Mouse (Mus musculus): ENCODE results near the gene Tgm4. TPM values are rescaled to one million over a fixed set of nuclear protein-coding genes. Genes with fewer than 3 reads are reported as not detected.
A peak's percentile ranks its signal among the peaks of the same experiment; 100 is the strongest.

The Tgm4 gene
- polyA plus RNA-seq (2015; fragmentation: Nextera tagmentation; extraction: Ambion mirVana): 0.27 and 0.40 TPM in 2 replicates

- whole genome bisulfite sequencing: 68% methylated on average over 4 of the region's 4 CpGs
- no peak for ATAC-seq (ENCODE audit: borderline replicate concordance, extremely low read depth, low FRiP score, low TSS enrichment)
- H3K27me3 ChIP-seq: no peaks in the 10 kb centered on the region
- H3K4me3 ChIP-seq: no peak within 1 kb of the TSS
- no peak within 1 kb of the TSS for H3K9ac ChIP-seq
- H3K9me3 ChIP-seq: no peaks in the 10 kb centered on the region
- no peak within 1 kb of the TSS for H3K4me2 ChIP-seq
- H3K27ac ChIP-seq: no peak within 1 kb of the TSS
- H3K36me3 ChIP-seq: no peaks in the 10 kb centered on the region
- no peaks in the 10 kb centered on the region for H3K4me1 ChIP-seq
Observed at GRCm38 (mm10) chr9:123034426-123034825, at the start of gene Tgm4. Gene Tgm4, plus strand, starts transcription at chr9:123034726.

DNA sequence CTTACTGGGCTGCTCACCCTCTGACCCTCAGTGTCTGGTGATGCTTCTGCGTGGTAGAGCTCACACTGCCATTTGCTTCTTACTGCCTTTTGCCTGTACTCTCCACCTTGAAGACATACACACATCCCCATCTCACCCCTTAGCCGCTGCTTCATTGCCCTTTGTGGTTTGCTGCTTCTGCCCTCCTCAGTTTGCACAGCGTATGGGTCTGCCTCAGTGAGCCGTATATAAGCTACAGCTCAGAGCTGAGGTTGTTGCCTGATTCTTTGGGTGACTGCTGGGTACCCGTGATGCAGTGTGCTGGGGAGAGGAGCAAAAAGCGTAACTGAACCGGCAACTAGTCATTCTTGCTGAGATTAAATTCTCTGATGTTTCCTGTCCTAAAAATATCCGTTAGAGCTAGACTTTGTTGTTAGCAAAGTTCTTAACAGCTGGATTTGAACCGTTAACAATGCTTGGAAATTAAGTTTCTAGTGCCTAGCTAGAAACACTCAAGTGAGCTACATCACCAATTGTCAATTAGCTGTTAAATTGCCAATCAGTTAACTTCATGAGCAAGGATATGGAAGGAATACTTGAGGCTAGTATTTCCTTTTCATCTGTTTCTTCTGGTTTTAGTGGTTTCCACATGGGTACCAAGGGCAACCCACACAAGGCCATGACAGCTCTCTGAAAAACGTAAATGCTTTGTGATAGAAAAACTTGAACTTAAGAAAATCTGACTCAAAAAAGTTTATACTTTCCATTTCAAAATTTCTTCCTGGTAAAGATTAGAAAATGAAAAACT lies 35.9 kb upstream of the Tgm4 start:
- Histone ChIP-seq H3K4me3 (no peak overlapping the region), H3K27ac (no peak overlapping the region), H3K9ac (no peak overlapping the region), H3K4me1 (no peaks in the 10 kb centered on the region), H3K27me3 (no peaks in the 10 kb centered on the region), H3K36me3 (peaks cover 80% of the 10 kb centered on the region), H3K9me3 (no peaks in the 10 kb centered on the region), H3K4me2 (no peak overlapping the region)
- WGBS: 89% methylated on average over 10 of the region's 10 CpGs
- no peak for ATAC-seq (ENCODE audit: borderline replicate concordance, extremely low read depth, low FRiP score, low TSS enrichment)

DNA sequence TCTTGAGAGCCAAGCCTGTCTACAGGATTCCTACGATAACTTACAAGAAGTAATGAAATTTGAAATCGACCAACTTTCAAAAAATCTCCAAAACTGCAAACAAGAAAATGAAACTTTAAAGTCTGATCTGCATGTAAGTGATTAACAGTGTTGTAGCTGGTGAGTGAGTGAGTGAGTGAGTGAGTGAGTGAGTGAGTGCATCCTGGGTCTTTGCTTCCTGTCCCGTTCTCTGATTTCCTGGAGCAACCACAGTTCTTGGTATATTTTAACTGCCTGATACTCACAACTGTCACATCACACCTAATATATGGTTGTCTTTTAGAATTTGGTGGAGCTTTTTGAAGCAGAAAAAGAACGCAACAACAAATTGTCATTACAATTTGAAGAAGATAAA lies 35.3 kb upstream of the Tgm4 start:
- WGBS: 95% methylated on average over 4 of the region's 4 CpGs
- no peaks in the 10 kb centered on the region for H3K4me1 ChIP-seq
- H3K4me3 ChIP-seq: no peak overlapping the region
- H3K27ac ChIP-seq: no peak overlapping the region
- H3K9ac ChIP-seq: no peak overlapping the region
- no peaks in the 10 kb centered on the region for H3K9me3 ChIP-seq
- peaks cover 81% of the 10 kb centered on the region for H3K36me3 ChIP-seq
- H3K4me2 ChIP-seq: no peak overlapping the region
- ATAC-seq (ENCODE audit: borderline replicate concordance, extremely low read depth, low FRiP score, low TSS enrichment): no peak
- H3K27me3 ChIP-seq: no peaks in the 10 kb centered on the region

DNA sequence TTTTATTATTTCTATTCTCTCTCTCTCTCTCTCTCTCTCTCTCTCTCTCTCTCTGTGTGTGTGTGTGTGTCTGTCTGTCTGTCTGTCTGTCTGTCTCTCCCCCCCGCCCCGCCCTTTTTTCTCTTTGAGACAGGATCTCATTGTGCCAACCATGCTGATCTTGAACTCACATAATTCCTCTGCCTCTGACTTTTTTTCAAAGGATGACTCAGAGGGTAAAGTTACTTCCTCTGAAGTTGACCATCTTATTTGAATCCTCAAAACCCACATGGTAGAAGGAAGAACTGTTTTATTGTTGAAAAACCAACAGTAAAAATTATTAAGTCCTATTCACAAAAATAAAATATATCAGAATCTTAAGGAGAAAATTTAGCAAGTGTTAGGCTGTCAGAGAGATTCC lies 29.8 kb upstream of the Tgm4 start:
- no peak overlapping the region for H3K9ac ChIP-seq
- no peaks in the 10 kb centered on the region for H3K9me3 ChIP-seq
- H3K4me1 ChIP-seq: no peaks in the 10 kb centered on the region
- H3K27ac ChIP-seq: no peak overlapping the region
- H3K36me3 ChIP-seq: peaks cover 86% of the 10 kb centered on the region
- H3K4me2 ChIP-seq: no peak overlapping the region
- WGBS: 95% methylated on average over 2 of the region's 2 CpGs
- no peak for ATAC-seq (ENCODE audit: borderline replicate concordance, extremely low read depth, low FRiP score, low TSS enrichment)
- no peak overlapping the region for H3K4me3 ChIP-seq
- no peaks in the 10 kb centered on the region for H3K27me3 ChIP-seq

GRCm38 (mm10) chr9:123006071-123006470 lies 28.5 kb upstream of the Tgm4 start:
- Histone ChIP-seq H3K27ac (no peak overlapping the region), H3K27me3 (no peaks in the 10 kb centered on the region), H3K4me2 (no peak overlapping the region), H3K9me3 (no peaks in the 10 kb centered on the region), H3K36me3 (peaks cover 85% of the 10 kb centered on the region), H3K4me1 (no peaks in the 10 kb centered on the region), H3K4me3 (no peak overlapping the region), H3K9ac (no peak overlapping the region)
- 68% methylated on average over 6 of the region's 6 CpGs for WGBS
- no peak for ATAC-seq (ENCODE audit: borderline replicate concordance, extremely low read depth, low FRiP score, low TSS enrichment)

GRCm38 (mm10) chr9:123020995-123021631 lies 13.4 kb upstream of the Tgm4 start, which contains the start of gene Tmem42:
Gene Tmem42, plus strand, starts transcription at chr9:123021326.
- Histone ChIP-seq H3K27ac (peak within 1 kb of the TSS; percentile 95), H3K9me3 (no peaks in the 10 kb centered on the region), H3K4me1 (peaks cover 12% of the 10 kb centered on the region), H3K36me3 (peaks cover 24% of the 10 kb centered on the region), H3K4me2 (peak within 1 kb of the TSS; percentile 87), H3K4me3 (peak within 1 kb of the TSS; percentile 78), H3K27me3 (no peaks in the 10 kb centered on the region), H3K9ac (peak within 1 kb of the TSS; percentile 70)
- ATAC-seq (ENCODE audit: borderline replicate concordance, extremely low read depth, low FRiP score, low TSS enrichment): peak; percentile 98
- WGBS: under 1% methylated on average over 57 of the region's 69 CpGs

DNA sequence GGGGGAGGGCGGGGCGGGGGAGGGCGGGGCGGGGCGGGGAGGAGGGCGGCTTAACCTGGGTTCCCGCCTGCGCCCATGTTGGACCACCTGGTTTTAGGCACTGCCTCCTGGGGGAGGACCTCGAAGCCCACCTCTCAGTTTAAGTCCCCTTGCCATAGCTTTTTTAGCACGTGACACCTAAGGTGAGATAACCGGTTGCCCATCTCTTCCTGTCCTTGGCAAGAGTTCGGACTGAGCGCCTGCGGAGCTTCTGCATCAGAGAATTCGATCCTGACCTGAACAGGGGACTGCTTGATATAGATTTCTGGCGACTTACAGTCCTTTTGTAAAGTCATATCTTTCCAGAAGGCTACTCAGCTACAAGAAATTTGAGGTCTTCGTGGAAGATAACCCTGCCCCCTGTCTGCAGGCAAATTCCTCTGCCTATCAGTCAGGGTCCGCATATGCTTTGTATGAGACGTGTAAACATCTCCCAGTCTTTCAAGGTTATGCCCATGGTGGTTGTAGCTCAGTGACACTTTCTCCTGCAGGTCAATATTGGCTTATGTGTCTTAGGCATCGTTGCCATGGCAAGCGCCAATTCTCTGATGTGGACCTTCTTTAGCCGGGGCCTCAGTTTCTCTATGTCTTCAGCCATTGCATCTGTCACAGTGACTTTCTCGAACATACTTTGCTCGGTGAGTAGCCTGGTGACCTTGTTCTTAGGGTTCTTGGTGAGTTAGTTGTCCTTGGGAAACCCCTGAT lies 12.7 kb upstream of the Tgm4 start:
- Histone ChIP-seq H3K27ac (no peak overlapping the region), H3K9ac (no peak overlapping the region; the same call in 1 of the 2 replicates), H3K9me3 (no peaks in the 10 kb centered on the region), H3K4me1 (peaks cover 12% of the 10 kb centered on the region), H3K4me2 (peak overlapping the region; percentile 87), H3K4me3 (peak overlapping the region; percentile 78), H3K36me3 (peaks cover 17% of the 10 kb centered on the region), H3K27me3 (no peaks in the 10 kb centered on the region)
- ATAC-seq (ENCODE audit: borderline replicate concordance, extremely low read depth, low FRiP score, low TSS enrichment): 0 out of 2 replicates have a peak, but pooled peaks have one; percentile 2
- WGBS: 33% methylated on average over 16 of the region's 24 CpGs

DNA sequence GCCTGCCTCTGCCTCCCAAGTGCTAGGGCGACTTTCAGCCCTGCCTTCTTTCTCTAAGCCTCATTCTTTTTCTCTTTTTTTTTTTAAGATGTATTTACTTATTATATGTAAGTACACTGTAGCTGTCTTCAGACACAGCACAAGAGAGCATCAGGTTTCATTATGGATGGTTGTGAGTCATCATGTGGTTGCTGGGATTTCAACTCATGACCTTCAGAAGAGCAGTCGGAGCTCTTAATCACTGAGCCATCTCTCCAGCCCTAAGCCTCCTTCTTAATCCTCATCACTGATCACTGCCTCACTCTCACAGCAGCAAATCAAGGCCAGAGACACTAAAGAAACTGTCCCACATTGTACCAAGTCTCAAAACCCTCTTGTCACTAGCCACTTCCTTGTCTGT lies 10.3 kb upstream of the Tgm4 start:
- ATAC-seq (ENCODE audit: borderline replicate concordance, extremely low read depth, low FRiP score, low TSS enrichment): no peak
- Histone ChIP-seq H3K4me2 (no peak overlapping the region), H3K4me1 (peaks cover 11% of the 10 kb centered on the region), H3K27me3 (no peaks in the 10 kb centered on the region), H3K4me3 (no peak overlapping the region), H3K9ac (no peak overlapping the region), H3K9me3 (no peaks in the 10 kb centered on the region), H3K36me3 (no peaks in the 10 kb centered on the region), H3K27ac (no peak overlapping the region)
- 79% methylated on average over 2 of the region's 2 CpGs for whole genome bisulfite sequencing

GRCm38 (mm10) chr9:123031496-123032246 lies 2.9 kb upstream of the Tgm4 start:
- Histone ChIP-seq H3K9me3 (no peaks in the 10 kb centered on the region), H3K36me3 (no peaks in the 10 kb centered on the region), H3K4me3 (no peak overlapping the region), H3K9ac (no peak overlapping the region), H3K4me1 (no peaks in the 10 kb centered on the region), H3K27me3 (no peaks in the 10 kb centered on the region), H3K27ac (no peak overlapping the region), H3K4me2 (no peak overlapping the region)
- no peak for ATAC-seq (ENCODE audit: borderline replicate concordance, extremely low read depth, low FRiP score, low TSS enrichment)
- WGBS: 65% methylated on average over 13 of the region's 13 CpGs

DNA sequence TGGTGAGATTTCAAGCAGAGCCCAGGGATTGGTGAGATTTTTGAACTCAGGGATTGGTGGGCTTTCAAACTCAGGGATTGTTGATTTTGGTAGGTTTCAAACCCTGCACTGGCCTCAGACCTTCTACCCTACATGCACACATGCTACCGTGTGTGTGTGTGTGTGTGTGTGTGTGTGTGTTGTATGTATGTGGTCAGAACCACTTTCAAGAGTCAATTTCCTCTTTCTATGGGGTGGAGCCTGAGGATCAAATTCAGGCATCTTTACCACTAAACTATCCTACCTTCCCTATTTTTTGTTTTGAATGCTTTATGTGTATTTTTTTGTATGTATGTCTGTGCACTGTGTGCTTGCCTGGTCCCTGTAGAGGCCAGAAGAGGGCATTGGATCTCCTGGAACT lies 13.1 kb downstream of the Tgm4 start:
- Histone ChIP-seq H3K27ac (no peak overlapping the region), H3K4me3 (no peak overlapping the region), H3K9me3 (no peaks in the 10 kb centered on the region), H3K36me3 (no peaks in the 10 kb centered on the region), H3K4me2 (no peak overlapping the region), H3K9ac (no peak overlapping the region), H3K27me3 (no peaks in the 10 kb centered on the region), H3K4me1 (no peaks in the 10 kb centered on the region)
- ATAC-seq (ENCODE audit: borderline replicate concordance, extremely low read depth, low FRiP score, low TSS enrichment): no peak
- WGBS: 80% methylated on average over 1 of the region's 1 CpGs

- Histone ChIP-seq H3K4me1 (no peaks in the 10 kb centered on the region), H3K9me3 (no peaks in the 10 kb centered on the region), H3K9ac (no peak overlapping the region), H3K36me3 (no peaks in the 10 kb centered on the region), H3K4me2 (no peak overlapping the region), H3K27me3 (no peaks in the 10 kb centered on the region), H3K27ac (no peak overlapping the region), H3K4me3 (no peak overlapping the region)
- ATAC-seq (ENCODE audit: borderline replicate concordance, extremely low read depth, low FRiP score, low TSS enrichment): no peak
Observed at GRCm38 (mm10) chr9:123058724-123059292, 24.3 kb downstream of the Tgm4 start.
